Mouse (Mus musculus) lung, embryonic 14.5 days (tissue): ENCODE measurements around the gene Slc8b1. TPM values are rescaled to one million over a fixed set of nuclear protein-coding genes. Genes with fewer than 3 reads are reported as not detected.

Experiments used
- ATAC-seq: fragments of 200-750 bp; cut with Nextera tagmentation; 2 replicates; pipeline ENCODE4 v1.8.0; 2017; ENCODE audit warnings: mild to moderate bottlenecking, moderate TSS enrichment, moderate library complexity; ENCODE audit not compliant: insufficient read depth
- DNase-seq: peaks from one replicate; pipeline ENCODE4 v3.0.0-alpha.2; 2015
- H3K27ac ChIP-seq: fragments of 300-500 bp; sonication (generic); 2 replicates; pipeline ENCODE4 v1.5.1; 2014; ENCODE audit warnings: low read depth, mild to moderate bottlenecking, moderate library complexity
- H3K27me3 ChIP-seq: fragments of 300-500 bp; sonication (generic); 2 replicates; pipeline ENCODE4 v1.6.1; 2014; ENCODE audit warnings: low read length, control low read depth; ENCODE audit not compliant: insufficient read depth
- H3K36me3 ChIP-seq: fragments of 300-500 bp; sonication (generic); 2 replicates; pipeline ENCODE4 v1.6.1; 2014; ENCODE audit warnings: control low read depth; ENCODE audit not compliant: insufficient read depth
- H3K4me1 ChIP-seq: fragments of 300-500 bp; sonication (generic); 2 replicates; pipeline ENCODE4 v1.6.1; 2014; ENCODE audit warnings: antibody characterized with exemption, control low read depth; ENCODE audit not compliant: insufficient read depth
- H3K4me2 ChIP-seq: fragments of 300-500 bp; sonication (generic); 2 replicates; pipeline ENCODE4 v1.6.1; 2014; ENCODE audit warnings: mild to moderate bottlenecking
- H3K4me3 ChIP-seq: fragments of 300-500 bp; sonication (generic); 2 replicates; pipeline ENCODE4 v1.5.1; 2014; ENCODE audit warnings: low read depth, low read length
- H3K9ac ChIP-seq: fragments of 300-500 bp; sonication (generic); 2 replicates; pipeline ENCODE4 v1.6.1; 2014
- H3K9me3 ChIP-seq: fragments of 300-500 bp; sonication (generic); 2 replicates; pipeline ENCODE4 v1.6.1; 2016; ENCODE audit warnings: low read depth, low read length, control low read depth
- CTCF ChIP-seq: IDR thresholded peaks from 2 replicates; pipeline ENCODE4 v1.5.1; 2016; ENCODE audit warnings: antibody characterized with exemption, low read depth
- WGBS: fragments of 180-500 bp; shearing (Covaris S2); extraction: QIAGEN DNeasy Blood & Tissue Kit; methylation state at CpG from one replicate; pipeline ENCODE4 v1.1.7; 2014; 5-methylcytosine and 5-hydroxymethylcytosine counted together
- polyA plus RNA-seq: library from polyadenylated mRNA; unstranded; fragments of >200 nt; fragmentation: Nextera tagmentation; extraction: Ambion mirVana; gene quantifications from 2 replicates; pipeline ENCODE4 v1.2.1, GENCODE M21; 2014

Gene Slc8b1
- polyA plus RNA-seq, 1 experiment from 2014 or later: 3.6 TPM

GRCm38 (mm10) chr5:120468830-120469229 is 42.1 kb upstream of the Slc8b1 start:
- no peak for ATAC-seq
- Histone ChIP-seq H3K27me3 (no peaks in the 10 kb centered on the region), H3K9me3 (no peaks in the 10 kb centered on the region), H3K27ac (no peak overlapping the region), H3K9ac (no peak overlapping the region), H3K4me3 (no peak overlapping the region), H3K36me3 (no peaks in the 10 kb centered on the region), H3K4me2 (no peak overlapping the region), H3K4me1 (no peaks in the 10 kb centered on the region)
- TF ChIP-seq CTCF: no peak
- no peak for DNase-seq
- WGBS: 68% methylated on average over 6 of the region's 6 CpGs

GRCm38 (mm10) chr5:120471538-120471937 is 39.4 kb upstream of the Slc8b1 start:
- WGBS: 26% methylated on average over 4 of the region's 4 CpGs
- Histone ChIP-seq H3K4me3 (no peak overlapping the region), H3K9me3 (no peaks in the 10 kb centered on the region), H3K9ac (no peak overlapping the region), H3K36me3 (no peaks in the 10 kb centered on the region), H3K27me3 (no peaks in the 10 kb centered on the region), H3K27ac (no peak overlapping the region), H3K4me1 (no peaks in the 10 kb centered on the region), H3K4me2 (no peak overlapping the region)
- TF ChIP-seq CTCF: no peak
- DNase-seq: no peak
- ATAC-seq: no peak

- 53% methylated on average over 8 of the region's 8 CpGs for WGBS
- no peak within 1 kb of the TSS for H3K9ac ChIP-seq
- no peak for TF ChIP-seq CTCF
Measured at GRCm38 (mm10) chr5:120472770-120473169, 38.2 kb upstream of the Slc8b1 start, which contains the start of gene Sdsl. Sdsl (minus strand) TSS chr5:120472810.

GRCm38 (mm10) chr5:120473361-120473760 is 37.6 kb upstream of the Slc8b1 start:
- Histone ChIP-seq H3K9me3 (no peaks in the 10 kb centered on the region), H3K9ac (no peak overlapping the region), H3K36me3 (no peaks in the 10 kb centered on the region), H3K4me3 (no peak overlapping the region), H3K4me1 (no peaks in the 10 kb centered on the region), H3K27me3 (no peaks in the 10 kb centered on the region), H3K4me2 (no peak overlapping the region), H3K27ac (no peak overlapping the region)
- no peak for DNase-seq
- TF ChIP-seq CTCF: no peak
- WGBS: 94% methylated on average over 2 of the region's 2 CpGs
- ATAC-seq: no peak

More at GRCm38 (mm10) chr5:120472770-120473169, 38.2 kb upstream of the Slc8b1 start, which contains the start of gene Sdsl:
- no peak within 1 kb of the TSS for H3K4me2 ChIP-seq
- no peaks in the 10 kb centered on the region for H3K27me3 ChIP-seq
- no peaks in the 10 kb centered on the region for H3K36me3 ChIP-seq
- H3K4me1 ChIP-seq: no peaks in the 10 kb centered on the region
- DNase-seq (no peak), ATAC-seq (no peak)
- no peaks in the 10 kb centered on the region for H3K9me3 ChIP-seq
- no peak within 1 kb of the TSS for H3K4me3 ChIP-seq
- H3K27ac ChIP-seq: no peak within 1 kb of the TSS

- ATAC-seq (no peak), DNase-seq (no peak)
- Histone ChIP-seq H3K9ac (no peak overlapping the region), H3K4me3 (no peak overlapping the region), H3K9me3 (no peaks in the 10 kb centered on the region), H3K36me3 (no peaks in the 10 kb centered on the region), H3K27me3 (no peaks in the 10 kb centered on the region), H3K4me2 (peak overlapping the region; percentile 20; the same call in 1 of the 2 replicates), H3K4me1 (no peaks in the 10 kb centered on the region), H3K27ac (no peak overlapping the region)
- TF ChIP-seq CTCF: no peak
- 55% methylated on average over 8 of the region's 8 CpGs for WGBS
Measured at GRCm38 (mm10) chr5:120475861-120476260, 35.1 kb upstream of the Slc8b1 start.

GRCm38 (mm10) chr5:120476296-120476695 is 34.7 kb upstream of the Slc8b1 start, which contains the start of gene Sds:
Sds (plus strand) TSS chr5:120476526.
- peak within 1 kb of the TSS; percentile 20; the same call in 1 of the 2 replicates for H3K4me2 ChIP-seq
- ATAC-seq (no peak), DNase-seq (no peak)
- no peak within 1 kb of the TSS for H3K9ac ChIP-seq
- no peaks in the 10 kb centered on the region for H3K36me3 ChIP-seq
- no peaks in the 10 kb centered on the region for H3K9me3 ChIP-seq
- TF ChIP-seq CTCF: no peak
- no peak within 1 kb of the TSS for H3K27ac ChIP-seq
- no peaks in the 10 kb centered on the region for H3K4me1 ChIP-seq
- 11% methylated on average over 13 of the region's 13 CpGs for WGBS
- no peak within 1 kb of the TSS for H3K4me3 ChIP-seq
- no peaks in the 10 kb centered on the region for H3K27me3 ChIP-seq

- H3K4me3 ChIP-seq: no peak overlapping the region
- H3K4me1 ChIP-seq: no peaks in the 10 kb centered on the region
- TF ChIP-seq CTCF: no peak
- no peaks in the 10 kb centered on the region for H3K9me3 ChIP-seq
- no peak overlapping the region for H3K27ac ChIP-seq
- no peak for ATAC-seq
- no peaks in the 10 kb centered on the region for H3K27me3 ChIP-seq
- no peak overlapping the region for H3K4me2 ChIP-seq
- DNase-seq: no peak
- H3K36me3 ChIP-seq: no peaks in the 10 kb centered on the region
- H3K9ac ChIP-seq: no peak overlapping the region
- 85% methylated on average over 5 of the region's 5 CpGs for WGBS
Measured at GRCm38 (mm10) chr5:120477993-120478392, 33.0 kb upstream of the Slc8b1 start.
